Mouse (Mus musculus) hindbrain, postnatal 0 days (tissue): ENCODE measurements around the gene Bag3. TPM values are rescaled to one million over a fixed set of nuclear protein-coding genes. Genes with fewer than 3 reads are reported as not detected.

ENCODE experiments used
- ATAC-seq: fragments of 200-750 bp; cut with Nextera tagmentation; 2 replicates; pipeline ENCODE4 v1.8.0; 2017; ENCODE audit warnings: mild to moderate bottlenecking, moderate TSS enrichment, moderate library complexity
- DNase-seq: peaks from one replicate; pipeline ENCODE4 v3.0.0-alpha.2; 2015; ENCODE audit warnings: low spot score
- H3K27ac ChIP-seq: fragments of 300-500 bp; sonication (generic); 2 replicates; pipeline ENCODE4 v1.5.1; 2014; ENCODE audit warnings: mild to moderate bottlenecking
- H3K27me3 ChIP-seq: fragments of 300-500 bp; sonication (generic); 2 replicates; pipeline ENCODE4 v1.6.1; 2014; ENCODE audit warnings: low read length, mixed read lengths; ENCODE audit not compliant: insufficient read depth
- H3K36me3 ChIP-seq: fragments of 300-500 bp; sonication (generic); 2 replicates; pipeline ENCODE4 v1.6.1; 2014; ENCODE audit warnings: low read length, mixed read lengths; ENCODE audit not compliant: insufficient read depth
- H3K4me1 ChIP-seq: fragments of 300-500 bp; sonication (generic); 2 replicates; pipeline ENCODE4 v1.6.1; 2014; ENCODE audit warnings: antibody characterized with exemption, low read length, mixed read lengths; ENCODE audit not compliant: insufficient read depth
- H3K4me2 ChIP-seq: fragments of 300-500 bp; sonication (generic); 2 replicates; pipeline ENCODE4 v1.6.1; 2014; ENCODE audit warnings: low read depth, mild to moderate bottlenecking, low read length, moderate library complexity, mixed read lengths
- H3K4me3 ChIP-seq: fragments of 300-500 bp; sonication (generic); 2 replicates; pipeline ENCODE4 v1.5.1; 2014; ENCODE audit warnings: low read length
- H3K9ac ChIP-seq: fragments of 300-500 bp; sonication (generic); replicated peaks from 2 replicates; pipeline ENCODE4 v1.6.1; 2014; ENCODE audit warnings: mild to moderate bottlenecking, low read length, moderate library complexity, mixed read lengths
- H3K9me3 ChIP-seq: fragments of 300-500 bp; sonication (generic); 2 replicates; pipeline ENCODE4 v1.6.1; 2016; ENCODE audit warnings: low read length, mixed read lengths
- CTCF ChIP-seq: IDR thresholded peaks from 2 replicates; pipeline ENCODE4 v1.5.1; 2016; ENCODE audit warnings: antibody characterized with exemption, control low read depth, low read depth
- WGBS: fragments of 180-500 bp; shearing (Covaris S2); extraction: QIAGEN DNeasy Blood & Tissue Kit; methylation state at CpG from one replicate; pipeline ENCODE4 v1.1.7; 2014; 5-methylcytosine and 5-hydroxymethylcytosine counted together
- polyA plus RNA-seq: library from polyadenylated mRNA; unstranded; fragments of >200 nt; fragmentation: Nextera tagmentation; extraction: Ambion mirVana; gene quantifications from 2 replicates; pipeline ENCODE4 v1.2.1, GENCODE M21; 2015
- total RNA-seq: library from RNA; depleted of rRNA; stranded (reverse); fragments of >200 nt; gene quantifications from 2 replicates; pipeline ENCODE4 v1.2.3, GENCODE M21; 2014

The Bag3 gene
- total and polyA plus RNA-seq, 2 experiments from 2014 or later: 4.7 to 6.7 TPM

DNA sequence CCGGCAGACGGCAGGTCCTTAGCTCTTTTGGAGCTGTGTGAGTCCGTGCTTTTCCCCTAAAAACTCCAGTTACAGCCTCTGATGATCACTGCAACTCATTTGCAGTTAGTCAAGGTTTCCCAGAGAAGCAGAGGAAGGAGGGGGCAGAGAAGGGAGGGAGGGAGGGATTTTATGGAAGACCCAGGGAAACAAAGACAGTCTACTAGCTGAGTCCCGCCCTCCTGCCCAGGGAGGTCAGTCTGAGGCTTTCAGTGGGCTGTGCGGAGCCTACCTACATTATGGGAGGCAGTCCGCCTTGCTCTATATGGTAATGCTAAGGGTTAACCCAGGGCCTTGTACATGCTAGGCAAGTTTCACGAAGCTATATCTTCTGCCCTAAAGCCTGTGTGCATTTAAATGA lies 9.9 kb upstream of the Bag3 start:
- no peak overlapping the region for H3K9ac ChIP-seq
- TF ChIP-seq CTCF: no peak
- no peak for ATAC-seq
- H3K4me1 ChIP-seq: no peaks in the 10 kb centered on the region
- no peaks in the 10 kb centered on the region for H3K36me3 ChIP-seq
- H3K4me3 ChIP-seq: no peak overlapping the region
- no peaks in the 10 kb centered on the region for H3K9me3 ChIP-seq
- no peak overlapping the region for H3K4me2 ChIP-seq
- WGBS: 32% methylated on average over 7 of the region's 7 CpGs
- H3K27ac ChIP-seq: no peak overlapping the region
- no peaks in the 10 kb centered on the region for H3K27me3 ChIP-seq
- DNase-seq: no peak

DNA sequence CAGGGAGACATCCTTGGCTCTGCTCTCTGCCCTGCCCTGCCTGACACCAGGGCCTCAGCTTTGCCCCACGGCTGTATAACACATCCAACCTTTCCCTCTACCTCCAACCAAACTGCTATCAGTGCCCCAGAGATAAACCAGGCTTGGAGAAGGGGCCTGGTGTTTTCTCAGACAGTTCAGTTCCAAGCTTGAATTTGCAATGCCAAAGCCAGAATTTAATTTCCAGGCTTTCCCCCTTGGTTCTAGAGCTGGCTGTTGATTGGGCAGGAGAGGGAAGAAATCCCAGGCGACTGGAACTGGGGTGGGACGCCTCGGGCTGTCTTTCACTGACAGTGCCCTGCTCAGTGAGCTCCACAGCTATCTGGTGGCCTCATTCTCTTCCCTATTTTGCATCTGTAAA lies 9.1 kb upstream of the Bag3 start:
- H3K9me3 ChIP-seq: no peaks in the 10 kb centered on the region
- ATAC-seq (no peak), DNase-seq (no peak)
- H3K4me2 ChIP-seq: no peak overlapping the region
- H3K36me3 ChIP-seq: no peaks in the 10 kb centered on the region
- TF ChIP-seq CTCF: no peak
- no peak overlapping the region for H3K27ac ChIP-seq
- no peaks in the 10 kb centered on the region for H3K27me3 ChIP-seq
- H3K4me3 ChIP-seq: no peak overlapping the region
- no peaks in the 10 kb centered on the region for H3K4me1 ChIP-seq
- 46% methylated on average over 4 of the region's 4 CpGs for WGBS
- no peak overlapping the region for H3K9ac ChIP-seq

DNA sequence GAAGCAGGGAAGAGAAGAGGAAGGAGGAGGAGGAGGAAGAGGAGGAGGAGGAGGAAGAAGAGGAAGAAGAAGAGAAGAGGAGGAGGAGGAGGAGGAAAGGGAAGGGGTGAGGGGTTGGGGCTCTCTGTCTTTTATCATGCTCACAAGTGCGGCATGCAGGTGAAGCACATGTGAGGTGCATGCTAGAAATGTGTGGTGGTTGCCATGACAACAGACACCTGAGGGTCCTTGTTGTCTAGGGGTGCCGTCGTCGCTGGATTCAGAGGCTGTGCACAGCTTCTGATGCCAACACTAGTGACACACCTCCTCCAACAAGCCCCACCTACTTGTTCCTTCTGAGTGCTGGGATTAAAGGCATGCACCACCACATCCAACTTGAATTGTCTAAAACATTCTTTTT lies 7.1 kb upstream of the Bag3 start:
- no peaks in the 10 kb centered on the region for H3K4me1 ChIP-seq
- no peak overlapping the region for H3K4me2 ChIP-seq
- TF ChIP-seq CTCF: no peak
- no peak overlapping the region for H3K27ac ChIP-seq
- no peaks in the 10 kb centered on the region for H3K36me3 ChIP-seq
- peak; percentile 69 for DNase-seq
- 34% methylated on average over 4 of the region's 4 CpGs for WGBS
- H3K4me3 ChIP-seq: no peak overlapping the region
- no peak overlapping the region for H3K9ac ChIP-seq
- no peaks in the 10 kb centered on the region for H3K9me3 ChIP-seq
- H3K27me3 ChIP-seq: no peaks in the 10 kb centered on the region
- peak; percentile 71 for ATAC-seq

DNA sequence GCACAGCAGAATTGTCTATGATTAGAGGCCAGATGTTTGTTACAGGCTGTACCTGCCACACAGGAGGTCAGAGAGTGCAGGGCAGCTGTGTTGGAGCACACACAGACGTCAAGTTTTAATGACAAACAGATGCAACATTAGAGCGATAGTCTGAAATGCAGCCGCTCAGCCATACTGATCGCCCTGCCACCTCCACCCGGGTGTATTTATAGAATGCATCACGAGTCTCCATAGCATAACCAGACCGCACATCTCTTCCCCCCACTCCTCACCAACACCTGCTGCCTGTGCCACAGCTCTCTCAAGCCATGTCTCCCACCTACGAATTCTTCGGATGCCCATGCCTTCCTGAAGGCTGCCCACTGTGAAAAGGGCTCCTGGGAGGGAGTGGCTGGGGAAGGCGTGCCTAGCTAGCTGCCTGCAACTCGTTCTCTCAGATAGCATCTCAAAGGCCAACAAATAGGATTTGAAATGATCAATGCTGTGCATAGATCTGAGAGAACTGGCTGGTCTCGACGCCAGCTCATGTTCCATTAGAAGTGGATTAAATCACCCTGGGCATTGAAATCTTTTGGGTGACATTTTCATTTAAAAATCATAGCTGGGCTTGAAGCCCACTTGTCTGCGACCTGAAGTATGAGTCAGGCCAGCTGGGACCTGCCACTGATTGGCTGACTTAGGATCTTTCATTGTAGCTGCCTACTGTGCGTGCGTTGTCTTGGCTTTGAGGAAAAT lies 3.9 kb upstream of the Bag3 start:
- Histone ChIP-seq H3K27me3 (peaks cover 9% of the 10 kb centered on the region; the same call in 1 of the 2 replicates), H3K4me1 (no peaks in the 10 kb centered on the region), H3K4me3 (no peak overlapping the region), H3K9me3 (no peaks in the 10 kb centered on the region), H3K4me2 (no peak overlapping the region), H3K9ac (no peak overlapping the region), H3K27ac (no peak overlapping the region), H3K36me3 (no peaks in the 10 kb centered on the region)
- 75% methylated on average over 16 of the region's 16 CpGs for WGBS
- DNase-seq (no peak), ATAC-seq (no peak)
- TF ChIP-seq CTCF: no peak

DNA sequence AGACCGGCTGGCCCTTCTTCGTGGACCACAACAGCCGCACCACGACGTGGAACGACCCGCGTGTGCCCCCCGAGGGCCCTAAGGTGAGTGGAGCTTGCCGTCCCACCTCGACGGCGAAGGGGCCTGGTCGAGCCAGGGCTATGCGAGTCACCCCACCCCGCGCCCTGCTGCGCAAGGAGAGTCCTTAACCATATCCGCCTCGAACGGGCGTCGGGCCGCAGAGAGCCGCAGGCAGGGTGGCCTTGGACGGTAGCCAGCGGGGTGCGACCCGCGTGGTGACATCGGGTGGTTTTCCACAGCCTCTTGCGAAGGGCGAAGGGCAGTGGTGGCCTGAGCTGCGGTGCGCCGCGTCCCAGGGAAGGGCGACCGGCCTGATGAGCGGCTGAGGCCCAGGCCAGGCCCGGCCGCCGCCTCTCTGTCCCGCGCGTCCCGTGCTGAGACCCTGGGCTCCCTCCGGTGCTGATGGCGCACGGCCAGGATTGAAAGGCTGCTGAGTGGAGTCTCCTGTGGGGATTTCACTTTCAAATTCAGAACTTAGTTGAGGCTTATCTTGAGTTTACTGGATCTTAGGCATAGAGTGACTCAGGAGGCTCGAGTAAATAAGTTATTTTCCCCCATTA lies 656 bp downstream of the Bag3 start:
- peak overlapping the region; percentile 56 for H3K9ac ChIP-seq
- 4% methylated on average over 51 of the region's 51 CpGs for WGBS
- H3K4me3 ChIP-seq: peak overlapping the region; percentile 45
- TF ChIP-seq CTCF: no peak
- peak overlapping the region; percentile 77 for H3K27ac ChIP-seq
- H3K4me2 ChIP-seq: peak overlapping the region; percentile 66
- no peaks in the 10 kb centered on the region for H3K36me3 ChIP-seq
- DNase-seq: peak; percentile 37
- peak; percentile 36; the same call in 1 of the 2 replicates for ATAC-seq
- H3K9me3 ChIP-seq: no peaks in the 10 kb centered on the region
- H3K27me3 ChIP-seq: peaks cover 9% of the 10 kb centered on the region; the same call in 1 of the 2 replicates
- peaks cover 2% of the 10 kb centered on the region for H3K4me1 ChIP-seq

DNA sequence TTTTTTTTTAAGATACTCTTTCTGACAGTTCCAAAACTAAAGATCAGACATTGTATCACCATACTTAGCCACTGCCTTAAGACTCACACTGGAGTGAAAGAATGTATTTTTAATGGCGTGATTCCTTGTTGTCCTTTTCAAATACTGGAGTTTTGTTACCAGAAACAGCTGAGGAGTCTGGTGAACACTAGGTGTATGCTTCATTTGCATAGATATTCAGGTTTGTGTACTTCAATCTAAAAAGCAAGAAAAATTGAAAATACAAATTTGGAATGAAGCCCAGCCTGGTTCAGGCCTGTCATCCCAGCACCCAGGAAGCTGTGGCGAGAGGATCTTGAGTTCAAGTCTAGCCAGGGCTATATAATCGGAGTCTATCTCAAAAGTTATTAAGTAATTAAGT lies 1.2 kb downstream of the Bag3 start:
- no peak for TF ChIP-seq CTCF
- H3K4me1 ChIP-seq: peaks cover 8% of the 10 kb centered on the region
- H3K27me3 ChIP-seq: peaks cover 9% of the 10 kb centered on the region; the same call in 1 of the 2 replicates
- no peaks in the 10 kb centered on the region for H3K9me3 ChIP-seq
- no peaks in the 10 kb centered on the region for H3K36me3 ChIP-seq
- peak overlapping the region; percentile 66 for H3K4me2 ChIP-seq
- H3K27ac ChIP-seq: no peak overlapping the region
- no peak overlapping the region for H3K9ac ChIP-seq
- WGBS: 86% methylated on average over 3 of the region's 3 CpGs
- H3K4me3 ChIP-seq: peak overlapping the region; percentile 45; the same call in 1 of the 2 replicates
- ATAC-seq (no peak), DNase-seq (no peak)

DNA sequence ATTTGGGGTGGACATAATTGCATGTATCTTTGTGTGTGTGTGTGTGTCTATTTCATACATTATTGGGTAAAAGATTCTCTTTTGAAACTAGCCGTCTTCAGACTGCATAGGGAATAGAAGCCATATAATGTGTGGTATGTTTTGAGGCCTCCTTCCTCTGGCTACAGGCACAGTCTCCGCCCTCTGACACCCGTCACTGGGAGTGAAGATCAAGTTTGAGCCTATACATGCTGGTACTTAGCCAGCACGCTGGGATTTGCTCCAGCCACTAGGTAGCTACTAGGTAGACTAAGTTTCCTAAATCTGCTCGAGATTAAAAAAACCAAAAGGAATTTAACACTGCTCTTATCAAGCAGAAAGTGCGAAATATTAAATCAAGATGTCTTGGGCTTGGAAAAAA lies 3.2 kb downstream of the Bag3 start:
- Histone ChIP-seq H3K36me3 (no peaks in the 10 kb centered on the region), H3K9me3 (no peaks in the 10 kb centered on the region), H3K4me3 (no peak overlapping the region), H3K27ac (no peak overlapping the region), H3K27me3 (peaks cover 9% of the 10 kb centered on the region; the same call in 1 of the 2 replicates), H3K4me2 (no peak overlapping the region), H3K9ac (no peak overlapping the region), H3K4me1 (peaks cover 16% of the 10 kb centered on the region)
- DNase-seq (no peak), ATAC-seq (no peak)
- 76% methylated on average over 6 of the region's 6 CpGs for WGBS
- no peak for TF ChIP-seq CTCF
